Mouse (Mus musculus) spleen, postnatal 4 days (tissue): Measurements from ENCODE around the gene Cldn11.
"Not testable (repeated sequence)": the region's sequence is repeated elsewhere in the genome, so short reads cannot be mapped to it uniquely, and the experiment has no call there.

Experiments used
- DNase-seq, 2 experiments: peaks; one replicate each; pipeline ENCODE4 v3.0.0; 2022; ENCODE audit warnings: low spot score in 2 of 2

Cldn11 gene

GRCm38 (mm10) chr3:31149706-31150105 lies at the start of gene Cldn11:
Gene Cldn11 (plus strand): TSS chr3:31149920.
- no peak for DNase-seq

GRCm38 (mm10) chr3:31100026-31100425 lies 49.7 kb upstream of the Cldn11 start:
- DNase-seq, result no peak

GRCm38 (mm10) chr3:31100802-31101201 lies 48.9 kb upstream of the Cldn11 start:
- DNase-seq, result no peak

GRCm38 (mm10) chr3:31104936-31105335 lies 44.8 kb upstream of the Cldn11 start:
- DNase-seq, result no peak

GRCm38 (mm10) chr3:31106597-31106996 lies 43.1 kb upstream of the Cldn11 start:
- no peak for DNase-seq

- no peak for DNase-seq
Observed at GRCm38 (mm10) chr3:31107674-31108073, 42.0 kb upstream of the Cldn11 start.

GRCm38 (mm10) chr3:31109108-31109507 lies 40.6 kb upstream of the Cldn11 start:
- DNase-seq, result no peak

GRCm38 (mm10) chr3:31123098-31123497 lies 26.6 kb upstream of the Cldn11 start:
- no peak for DNase-seq

GRCm38 (mm10) chr3:31126303-31126702 lies 23.4 kb upstream of the Cldn11 start:
- DNase-seq, result no peak

- DNase-seq, result no peak
Observed at GRCm38 (mm10) chr3:31126848-31127247, 22.9 kb upstream of the Cldn11 start.

GRCm38 (mm10) chr3:31129766-31130165 lies 20.0 kb upstream of the Cldn11 start:
- DNase-seq, result no peak

GRCm38 (mm10) chr3:31133664-31134063 lies 16.1 kb upstream of the Cldn11 start:
- DNase-seq, result no peak

GRCm38 (mm10) chr3:31134246-31134645 lies 15.5 kb upstream of the Cldn11 start:
- DNase-seq, result no peak

GRCm38 (mm10) chr3:31134696-31135095 lies 15.0 kb upstream of the Cldn11 start:
- no peak for DNase-seq

GRCm38 (mm10) chr3:31136591-31136990 lies 13.1 kb upstream of the Cldn11 start:
- not testable (repeated sequence) for DNase-seq

GRCm38 (mm10) chr3:31138454-31139424 lies 11.0 kb upstream of the Cldn11 start:
- peak; percentile 71 to 89 for DNase-seq

GRCm38 (mm10) chr3:31141621-31142020 lies 8.1 kb upstream of the Cldn11 start:
- no peak for DNase-seq

GRCm38 (mm10) chr3:31145222-31145621 lies 4.5 kb upstream of the Cldn11 start:
- not testable (repeated sequence) for DNase-seq

- DNase-seq, result peak in 1 of 2 experiments; percentile 15
Observed at GRCm38 (mm10) chr3:31145641-31146290, 4.0 kb upstream of the Cldn11 start.

- DNase-seq, result no peak
Observed at GRCm38 (mm10) chr3:31148595-31148994, 1.1 kb upstream of the Cldn11 start.

GRCm38 (mm10) chr3:31152108-31152507 lies 2.4 kb downstream of the Cldn11 start:
- DNase-seq, result no peak

- DNase-seq, result no peak
Observed at GRCm38 (mm10) chr3:31156126-31156525, 6.4 kb downstream of the Cldn11 start.

- DNase-seq, result no peak
Observed at GRCm38 (mm10) chr3:31157776-31158175, 8.1 kb downstream of the Cldn11 start.
